Mouse (Mus musculus): Measurements from ENCODE around the gene Cpsf7.

The Cpsf7 gene

GRCm38 (mm10) chr19:10525106-10525901 lies at the start of gene Cpsf7:
Cpsf7 (plus strand) TSS chr19:10525266.
- peak; percentile 93 for DNase-seq (ENCODE audit: low read depth)

GRCm38 (mm10) chr19:10479541-10479940 lies 45.5 kb upstream of the Cpsf7 start:
- DNase-seq (ENCODE audit: low read depth) = no peak

- peak; percentile 25 for DNase-seq (ENCODE audit: low read depth)
Measured at GRCm38 (mm10) chr19:10482703-10483102, 42.4 kb upstream of the Cpsf7 start, which contains the start of gene Ppp1r32. Ppp1r32 (minus strand) TSS chr19:10482928.

- peak; percentile 78 for DNase-seq (ENCODE audit: low read depth)
Measured at GRCm38 (mm10) chr19:10486264-10486738, 38.8 kb upstream of the Cpsf7 start.

GRCm38 (mm10) chr19:10495670-10496069 lies 29.4 kb upstream of the Cpsf7 start:
- peak; percentile 57 for DNase-seq (ENCODE audit: low read depth)

GRCm38 (mm10) chr19:10496976-10497375 lies 28.1 kb upstream of the Cpsf7 start:
- DNase-seq (ENCODE audit: low read depth) = no peak

- peak; percentile 97 for DNase-seq (ENCODE audit: low read depth)
Measured at GRCm38 (mm10) chr19:10497512-10498160, 27.4 kb upstream of the Cpsf7 start.

- no peak for DNase-seq (ENCODE audit: low read depth)
Measured at GRCm38 (mm10) chr19:10500581-10500980, 24.5 kb upstream of the Cpsf7 start.

- DNase-seq (ENCODE audit: low read depth) = peak; percentile 65
Measured at GRCm38 (mm10) chr19:10502571-10502970, 22.5 kb upstream of the Cpsf7 start.

GRCm38 (mm10) chr19:10510759-10511330 lies 14.2 kb upstream of the Cpsf7 start:
- DNase-seq (ENCODE audit: low read depth) = no peak

- DNase-seq (ENCODE audit: low read depth) = peak; percentile 75
Measured at GRCm38 (mm10) chr19:10520355-10520754, 4.7 kb upstream of the Cpsf7 start.

GRCm38 (mm10) chr19:10521926-10522325 lies 3.1 kb upstream of the Cpsf7 start:
- no peak for DNase-seq (ENCODE audit: low read depth)

GRCm38 (mm10) chr19:10523483-10524080 lies 1.5 kb upstream of the Cpsf7 start:
- DNase-seq (ENCODE audit: low read depth) = peak; percentile 51

GRCm38 (mm10) chr19:10524784-10525105 lies 321 bp upstream of the Cpsf7 start:
- no peak for DNase-seq (ENCODE audit: low read depth)

GRCm38 (mm10) chr19:10525910-10526309 lies 844 bp downstream of the Cpsf7 start, which contains the start of gene Sdhaf2:
Sdhaf2 (minus strand) TSS chr19:10526142.
- peak; percentile 72 for DNase-seq (ENCODE audit: low read depth)

- peak; percentile 27 for DNase-seq (ENCODE audit: low read depth)
Measured at GRCm38 (mm10) chr19:10530082-10530481, 5.0 kb downstream of the Cpsf7 start.

- DNase-seq (ENCODE audit: low read depth) = no peak
Measured at GRCm38 (mm10) chr19:10539454-10539853, 14.4 kb downstream of the Cpsf7 start.

GRCm38 (mm10) chr19:10555624-10556510 lies 30.8 kb downstream of the Cpsf7 start, which contains the start of gene Tmem216:
Tmem216 (minus strand) TSS chr19:10556238.
- DNase-seq (ENCODE audit: low read depth) = peak; percentile 80

- no peak for DNase-seq (ENCODE audit: low read depth)
Measured at GRCm38 (mm10) chr19:10557001-10557400, 31.9 kb downstream of the Cpsf7 start.

GRCm38 (mm10) chr19:10557430-10557829 lies 32.4 kb downstream of the Cpsf7 start:
- DNase-seq (ENCODE audit: low read depth) = no peak

- DNase-seq (ENCODE audit: low read depth) = peak; percentile 60
Measured at GRCm38 (mm10) chr19:10557837-10558375, 32.8 kb downstream of the Cpsf7 start.
